Mouse (Mus musculus) ZHBTc4 (cell line): ENCODE measurements around the gene Gas7.

Experiments used
- DNase-seq: peaks from one replicate; pipeline ENCODE4 v3.0.0-alpha.2; 2011; ENCODE audit warnings: low read depth, low spot score

The Gas7 gene

GRCm38 (mm10) chr11:67715382-67715781, 260.1 kb downstream of the Gas7 start:
- no peak for DNase-seq

DNA sequence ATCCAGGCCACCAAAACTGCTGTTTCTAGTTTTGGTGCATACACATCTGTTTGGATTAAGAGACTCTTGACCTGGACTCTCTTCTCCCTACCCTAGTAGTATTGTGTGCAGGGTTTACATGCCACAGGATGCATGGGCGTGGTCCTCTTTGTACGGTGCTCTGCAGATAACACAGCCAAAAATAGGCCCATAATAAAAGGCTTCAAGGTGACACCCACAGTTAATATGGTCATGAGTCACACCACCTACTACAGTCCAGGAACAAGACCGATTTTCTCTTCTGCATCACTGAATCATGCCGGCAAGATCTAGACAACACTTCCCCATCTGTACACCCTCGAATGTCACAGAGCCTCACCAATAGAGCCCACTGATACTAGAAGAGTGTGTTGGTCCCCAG, 266.2 kb downstream of the Gas7 start:
- no peak for DNase-seq

- DNase-seq: no peak
Measured at GRCm38 (mm10) chr11:67722399-67723156, 267.3 kb downstream of the Gas7 start.

GRCm38 (mm10) chr11:67723231-67724013, 268.2 kb downstream of the Gas7 start:
- DNase-seq: no peak

DNA sequence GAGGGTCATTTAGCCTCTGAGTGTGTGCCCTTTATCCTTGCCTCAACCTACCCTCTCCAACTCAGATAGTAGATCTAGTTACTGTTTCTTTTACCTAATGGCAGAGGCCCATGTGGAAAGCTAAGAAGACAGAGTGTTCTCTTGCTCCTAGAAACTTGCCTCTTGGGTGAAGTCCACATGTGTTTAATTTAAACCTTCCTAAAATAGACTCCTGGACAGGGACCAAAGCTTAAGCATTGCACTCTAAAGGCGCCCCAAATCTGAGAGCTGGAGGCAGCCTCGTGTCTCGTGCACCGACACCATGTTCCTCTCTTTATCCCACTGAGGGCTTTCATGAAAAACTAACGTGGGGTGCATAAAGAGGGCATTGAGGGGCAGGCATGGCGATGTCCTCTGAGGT, 271.9 kb downstream of the Gas7 start:
- no peak for DNase-seq

DNA sequence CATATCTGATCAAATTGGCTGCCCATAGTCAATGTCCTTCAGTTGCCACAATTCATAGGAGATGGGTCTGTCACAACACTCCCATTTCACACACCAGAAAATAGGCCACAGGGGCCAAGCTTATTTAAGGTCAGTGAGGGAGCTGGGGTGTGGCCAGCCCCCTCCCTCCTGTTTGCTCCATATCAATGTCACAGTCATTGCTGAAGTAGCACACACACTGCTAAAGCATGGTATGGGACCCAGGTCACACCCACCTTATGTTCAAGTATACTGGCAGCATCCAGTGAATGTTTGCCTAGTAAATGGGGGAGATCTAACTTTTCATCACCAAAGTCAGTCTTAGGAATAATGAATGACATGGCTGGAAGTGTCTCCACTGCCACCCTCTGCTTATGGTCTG, 273.5 kb downstream of the Gas7 start:
- DNase-seq: no peak

GRCm38 (mm10) chr11:67731056-67731455, 275.8 kb downstream of the Gas7 start:
- no peak for DNase-seq

GRCm38 (mm10) chr11:67733726-67734125, 278.5 kb downstream of the Gas7 start:
- DNase-seq: no peak

DNA sequence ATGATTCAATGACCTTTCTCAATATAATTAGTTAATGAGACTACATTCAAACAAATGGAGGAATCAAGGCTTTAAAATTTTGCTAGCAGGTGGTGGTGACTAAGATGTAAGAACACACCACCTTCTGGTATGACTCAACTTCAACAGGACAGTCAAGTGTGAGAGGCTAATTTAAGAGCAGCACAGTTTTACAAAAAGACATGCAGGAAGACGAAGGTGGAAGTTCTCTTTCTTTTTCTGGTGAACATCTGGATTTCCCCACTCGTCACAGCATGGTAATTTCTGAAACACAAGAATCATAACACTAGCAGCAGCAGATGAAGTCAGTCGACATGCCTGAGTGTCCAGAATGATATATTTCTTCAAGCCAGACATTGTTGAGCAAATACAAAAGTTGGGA, 279.4 kb downstream of the Gas7 start:
- DNase-seq: no peak

DNA sequence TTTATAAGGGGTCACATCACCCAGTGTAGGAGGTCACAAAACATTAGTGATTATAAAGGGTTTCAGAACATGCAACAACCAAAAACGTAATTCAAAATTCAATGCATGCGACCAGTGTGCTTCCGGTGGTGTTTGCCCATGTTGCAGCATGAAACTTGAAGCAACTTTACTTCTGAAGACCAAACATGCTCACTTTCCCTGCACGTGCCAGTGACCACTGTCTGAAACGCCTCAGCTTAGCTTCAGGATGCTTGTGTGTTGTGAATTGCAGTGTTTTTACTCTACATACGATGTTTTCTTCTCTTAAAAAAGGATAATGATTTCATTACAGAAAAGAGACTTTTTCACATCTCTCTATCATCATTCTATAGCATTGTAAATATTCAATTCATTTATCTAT, 283.1 kb downstream of the Gas7 start:
- no peak for DNase-seq
